13 mouse cellular contexts compared by ENCODE assay signal in the genomic region with DNA sequence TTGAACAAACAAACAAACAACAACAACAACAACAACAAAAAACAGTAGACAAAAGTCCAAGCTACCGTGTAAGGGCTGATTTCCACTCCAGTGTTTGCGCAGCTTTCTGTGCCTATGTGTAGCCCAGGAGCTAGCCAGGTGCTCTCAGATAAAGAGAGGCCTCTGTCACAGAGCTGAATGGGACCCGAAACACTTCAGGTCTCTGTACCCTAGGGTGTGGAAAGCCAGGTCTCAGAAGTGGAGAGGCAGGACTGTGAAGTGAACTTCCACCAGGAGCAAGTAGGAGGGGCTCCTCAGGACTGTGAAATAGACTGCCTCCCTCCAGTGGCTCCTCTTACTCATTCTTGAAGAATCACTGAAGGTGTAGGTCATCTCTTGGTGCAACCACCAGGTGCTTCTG.
"Had no signal": no experiment of that assay in that cellular context is flagged by ENCODE, and none has a peak within 500 bp of the region (broad histone marks: within the 10 kb centered on the region; RNA-seq: fewer than 3 reads in every experiment).

No protein-coding gene starts in this region.

- H3K9ac ChIP-seq: limb, embryonic 12.5 days; liver, embryonic 13.5 days; liver, postnatal 0 days; neural tube, embryonic 15.5 days had no signal

- DNase-seq: kidney, adult 8-10 months; kidney, postnatal 25 days; layer of hippocampus, postnatal 36 days; liver; liver, embryonic 13.5 days; liver, postnatal 0 days; midbrain, embryonic 14.5 days; thymus, postnatal 4 days had no signal

- H3K9me3 ChIP-seq: limb, embryonic 12.5 days; liver, embryonic 13.5 days; midbrain, embryonic 10.5 days; neural tube, embryonic 15.5 days had no signal

- H3K27ac ChIP-seq: limb, embryonic 12.5 days; liver, embryonic 13.5 days; neural tube, embryonic 15.5 days had no signal

- H3K4me3 ChIP-seq: limb, embryonic 12.5 days; liver, embryonic 13.5 days; midbrain, embryonic 10.5 days; myocyte; neural tube, embryonic 15.5 days had no signal

- ATAC-seq: intestine, embryonic 16.5 days; liver, postnatal 0 days had no signal

- H3K4me1 ChIP-seq: liver, embryonic 13.5 days had no signal

- H3K27me3 ChIP-seq: liver, embryonic 13.5 days; neural tube, embryonic 15.5 days had no signal

- H3K4me2 ChIP-seq: liver, embryonic 13.5 days; neural tube, embryonic 15.5 days had no signal

- H3K36me3 ChIP-seq: limb, embryonic 12.5 days; liver, embryonic 13.5 days; midbrain, embryonic 10.5 days; neural tube, embryonic 15.5 days had no signal
